Mouse (Mus musculus) embryonic facial prominence, embryonic 11.5 days (tissue): ENCODE data around the gene Uvrag. TPM values are rescaled to one million over a fixed set of nuclear protein-coding genes. Genes with fewer than 3 reads are reported as not detected.

ENCODE experiments used
- ATAC-seq: fragments of 200-750 bp; cut with Nextera tagmentation; replicated peaks from 2 replicates; pipeline ENCODE4 v1.8.0; 2017; ENCODE audit warnings: low read depth; ENCODE audit not compliant: insufficient number of reproducible peaks, low FRiP score, low TSS enrichment
- DNase-seq: peaks from one replicate; pipeline ENCODE4 v3.0.0-alpha.2; 2015; ENCODE audit warnings: low spot score
- H3K27ac ChIP-seq: fragments of 300-500 bp; sonication (generic); replicated peaks from 2 replicates; pipeline ENCODE4 v1.5.1; 2014; ENCODE audit warnings: mild to moderate bottlenecking, low read depth, low read length, control low read depth
- H3K27me3 ChIP-seq: fragments of 300-500 bp; sonication (generic); 2 replicates; pipeline ENCODE4 v1.6.1; 2014; ENCODE audit warnings: mild to moderate bottlenecking, low read length, moderate library complexity, mixed read lengths; ENCODE audit not compliant: control insufficient read depth, insufficient read depth
- H3K36me3 ChIP-seq: fragments of 300-500 bp; sonication (generic); replicated peaks from 2 replicates; pipeline ENCODE4 v1.6.1; 2014; ENCODE audit warnings: low read depth, mild to moderate bottlenecking, low read length, moderate library complexity, mixed read lengths; ENCODE audit not compliant: control insufficient read depth, insufficient read depth
- H3K4me1 ChIP-seq: fragments of 300-500 bp; sonication (generic); 2 replicates; pipeline ENCODE4 v1.6.1; 2014; ENCODE audit warnings: low read length, mixed read lengths; ENCODE audit not compliant: control insufficient read depth, insufficient read depth
- H3K4me2 ChIP-seq: fragments of 300-500 bp; sonication (generic); 2 replicates; pipeline ENCODE4 v1.6.1; 2014; ENCODE audit warnings: low read depth, mild to moderate bottlenecking, control low read depth, low read length, moderate library complexity
- H3K4me3 ChIP-seq: fragments of 300-500 bp; sonication (generic); 2 replicates; pipeline ENCODE4 v1.5.1; 2014; ENCODE audit warnings: low read depth, low read length, control low read depth
- H3K9ac ChIP-seq: fragments of 300-500 bp; sonication (generic); replicated peaks from 2 replicates; pipeline ENCODE4 v1.6.1; 2014; ENCODE audit warnings: mild to moderate bottlenecking, control low read depth, low read length
- H3K9me3 ChIP-seq: fragments of 300-500 bp; sonication (generic); replicated peaks from 2 replicates; pipeline ENCODE4 v1.6.1; 2016; ENCODE audit warnings: mild to moderate bottlenecking, low read length, inconsistent platforms, mixed read lengths; ENCODE audit not compliant: control insufficient read depth
- WGBS: fragments of 180-500 bp; shearing (Covaris S2); extraction: QIAGEN DNeasy Blood & Tissue Kit; methylation state at CpG from one replicate; pipeline ENCODE4 v1.1.7; 2014; 5-methylcytosine and 5-hydroxymethylcytosine counted together
- polyA plus RNA-seq: library from polyadenylated mRNA; unstranded; fragments of >200 nt; fragmentation: Nextera tagmentation; extraction: Ambion mirVana; gene quantifications from 2 replicates; pipeline ENCODE4 v1.2.1, GENCODE M21; 2014

Gene Uvrag
- polyA plus RNA-seq, 1 experiment from 2014 or later, result 15.5 TPM

DNA sequence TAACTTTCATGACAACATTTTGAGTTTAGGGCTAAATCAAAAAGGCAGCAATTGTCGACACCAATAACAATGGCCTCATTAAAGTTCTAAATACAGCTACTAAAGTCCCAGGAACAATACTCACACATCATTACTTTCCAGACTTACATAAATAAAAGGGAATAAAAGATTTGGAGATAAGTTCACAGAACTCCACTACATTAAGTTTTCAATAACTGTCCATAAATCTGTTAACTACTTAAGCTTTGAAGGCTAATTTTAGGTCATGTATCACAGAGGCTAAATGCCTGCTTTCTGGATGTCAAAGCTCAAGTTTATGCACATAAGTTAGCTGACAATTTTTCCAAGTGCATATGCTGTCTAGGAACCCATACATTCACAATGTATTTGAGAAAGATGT is 184.3 kb downstream of the Uvrag start:
- no peaks in the 10 kb centered on the region; the same call in none of the 2 replicates for H3K4me1 ChIP-seq
- H3K9me3 ChIP-seq, result no peaks in the 10 kb centered on the region
- no peaks in the 10 kb centered on the region for H3K36me3 ChIP-seq
- H3K4me2 ChIP-seq, result no peak overlapping the region
- ATAC-seq (no peak), DNase-seq (no peak)
- H3K27me3 ChIP-seq, result no peaks in the 10 kb centered on the region
- H3K27ac ChIP-seq, result no peak overlapping the region
- H3K9ac ChIP-seq, result no peak overlapping the region
- WGBS, result 93% methylated on average over 1 of the region's 1 CpGs
- H3K4me3 ChIP-seq, result no peak overlapping the region

DNA sequence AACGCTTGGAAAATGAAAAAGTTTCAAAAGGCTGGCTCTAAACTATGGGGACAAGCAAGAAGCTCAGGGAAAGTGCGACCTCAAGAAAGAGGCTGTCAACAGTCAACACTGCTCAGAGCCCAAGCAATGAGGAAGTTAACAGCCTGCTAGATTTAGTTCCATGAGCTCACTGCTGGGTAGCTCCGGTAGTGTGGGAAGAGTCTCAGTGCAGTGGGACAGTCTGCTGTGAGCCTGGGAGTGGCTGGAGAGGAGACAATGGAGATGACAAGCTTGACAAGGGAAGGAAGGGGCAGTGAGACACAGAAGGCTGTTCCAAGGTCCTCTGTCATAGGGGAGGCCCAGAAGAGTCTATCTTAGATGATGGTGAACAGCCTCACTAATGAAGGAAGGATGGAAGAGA is 187.3 kb downstream of the Uvrag start:
- Histone ChIP-seq H3K9me3 (no peaks in the 10 kb centered on the region), H3K4me3 (no peak overlapping the region), H3K27ac (no peak overlapping the region), H3K4me2 (no peak overlapping the region), H3K27me3 (no peaks in the 10 kb centered on the region), H3K4me1 (no peaks in the 10 kb centered on the region; the same call in none of the 2 replicates), H3K9ac (no peak overlapping the region), H3K36me3 (no peaks in the 10 kb centered on the region)
- DNase-seq (no peak), ATAC-seq (no peak)
- WGBS, result 84% methylated on average over 3 of the region's 3 CpGs

DNA sequence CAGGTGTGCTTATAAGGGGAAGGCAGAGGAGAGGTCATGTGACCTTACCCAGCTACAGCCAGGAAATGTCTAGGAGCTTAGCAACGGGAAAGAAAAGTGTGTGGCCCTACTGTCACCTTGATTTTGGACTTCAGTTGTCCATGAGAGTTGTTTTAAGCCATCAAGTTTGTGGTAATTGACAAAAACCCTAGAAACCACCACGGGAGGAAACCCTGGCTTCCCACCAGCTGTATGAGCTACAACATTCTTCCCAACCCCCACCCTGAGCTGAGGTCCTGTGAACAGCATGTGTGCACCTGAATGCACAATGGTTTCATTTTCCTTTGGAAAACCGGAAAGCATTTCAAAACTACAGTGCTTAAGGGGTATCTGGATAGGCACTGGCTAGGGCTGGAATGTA is 196.0 kb downstream of the Uvrag start:
- 66% methylated on average over 3 of the region's 3 CpGs for WGBS
- ATAC-seq, result no peak

DNA sequence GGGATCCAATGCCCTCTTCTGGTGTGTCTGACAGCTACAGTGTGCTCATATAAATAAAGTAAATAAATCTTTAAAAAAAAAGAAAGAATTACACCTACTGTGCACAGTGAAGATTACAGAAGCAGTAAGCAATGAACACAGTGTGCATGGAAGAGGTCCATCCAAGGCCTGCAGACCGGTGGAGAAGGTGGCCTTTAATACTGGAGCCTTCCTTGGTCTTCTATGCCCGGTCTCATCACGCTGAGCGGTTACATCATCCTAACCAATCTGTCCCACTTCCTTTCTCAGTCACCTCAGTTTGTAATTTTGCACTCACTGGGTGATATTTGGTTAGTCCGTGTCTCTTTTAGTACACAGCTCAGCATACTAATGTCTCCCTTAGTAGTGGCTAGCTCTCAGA is 197.3 kb downstream of the Uvrag start:
- 95% methylated on average over 5 of the region's 5 CpGs for WGBS
- no peaks in the 10 kb centered on the region for H3K9me3 ChIP-seq
- no peaks in the 10 kb centered on the region for H3K4me1 ChIP-seq
- no peaks in the 10 kb centered on the region for H3K36me3 ChIP-seq
- no peak overlapping the region for H3K4me3 ChIP-seq
- DNase-seq, result no peak
- no peak overlapping the region for H3K9ac ChIP-seq
- H3K4me2 ChIP-seq, result no peak overlapping the region
- ATAC-seq, result no peak
- H3K27me3 ChIP-seq, result no peaks in the 10 kb centered on the region
- no peak overlapping the region for H3K27ac ChIP-seq

More for the DNA sequence above, 196.0 kb downstream of the Uvrag start:
- no peak for DNase-seq
- Histone ChIP-seq H3K4me1 (no peaks in the 10 kb centered on the region), H3K36me3 (no peaks in the 10 kb centered on the region), H3K9ac (no peak overlapping the region), H3K27ac (no peak overlapping the region), H3K27me3 (no peaks in the 10 kb centered on the region), H3K4me3 (no peak overlapping the region), H3K9me3 (no peaks in the 10 kb centered on the region), H3K4me2 (no peak overlapping the region)

DNA sequence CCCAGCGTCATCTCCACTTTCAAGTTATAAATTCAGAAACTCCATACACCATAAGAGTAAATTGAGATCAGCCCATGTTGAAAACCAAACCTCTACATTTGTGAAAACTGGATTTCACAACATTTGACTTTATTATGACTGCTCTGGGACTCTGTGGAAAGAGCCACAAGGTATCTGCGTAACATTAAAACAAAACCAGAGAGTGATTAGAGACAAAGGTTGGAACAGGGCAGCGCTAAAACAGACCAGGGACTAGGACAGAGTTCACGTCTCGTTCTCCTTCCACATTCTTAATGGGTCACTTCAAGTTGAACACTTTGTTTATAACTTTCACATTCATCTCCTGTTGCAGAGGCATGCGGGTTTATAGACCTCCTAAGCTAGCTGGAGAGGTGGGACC is 198.2 kb downstream of the Uvrag start:
- no peaks in the 10 kb centered on the region for H3K9me3 ChIP-seq
- no peaks in the 10 kb centered on the region for H3K27me3 ChIP-seq
- no peak overlapping the region for H3K27ac ChIP-seq
- no peaks in the 10 kb centered on the region for H3K4me1 ChIP-seq
- H3K9ac ChIP-seq, result no peak overlapping the region
- DNase-seq (no peak), ATAC-seq (no peak)
- WGBS, result 67% methylated on average over 6 of the region's 6 CpGs
- no peak overlapping the region for H3K4me2 ChIP-seq
- H3K36me3 ChIP-seq, result no peaks in the 10 kb centered on the region
- no peak overlapping the region for H3K4me3 ChIP-seq

DNA sequence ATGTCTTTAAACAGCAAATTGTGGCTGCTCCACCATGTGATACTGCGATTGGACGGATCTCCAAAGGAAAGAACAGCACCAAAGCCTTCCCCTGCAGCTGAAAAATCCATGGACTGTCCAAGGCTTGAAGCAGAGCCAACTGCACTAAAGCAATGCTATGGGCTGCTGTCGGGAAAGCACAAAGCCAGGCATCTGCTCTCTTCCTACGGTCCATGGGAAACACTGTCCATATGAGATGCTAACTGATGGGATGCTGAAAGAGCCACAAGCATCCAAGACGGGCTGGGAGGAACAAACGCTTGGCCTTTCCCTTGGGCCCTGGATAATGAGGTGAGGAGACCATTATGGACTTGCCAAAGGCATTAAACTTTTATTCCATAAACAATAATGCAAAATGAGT is 201.7 kb downstream of the Uvrag start:
- Histone ChIP-seq H3K27me3 (no peaks in the 10 kb centered on the region), H3K9ac (no peak overlapping the region), H3K9me3 (no peaks in the 10 kb centered on the region), H3K4me3 (no peak overlapping the region), H3K27ac (no peak overlapping the region), H3K4me1 (no peaks in the 10 kb centered on the region), H3K4me2 (no peak overlapping the region), H3K36me3 (no peaks in the 10 kb centered on the region)
- WGBS, result 93% methylated on average over 6 of the region's 6 CpGs
- DNase-seq (no peak), ATAC-seq (no peak)

DNA sequence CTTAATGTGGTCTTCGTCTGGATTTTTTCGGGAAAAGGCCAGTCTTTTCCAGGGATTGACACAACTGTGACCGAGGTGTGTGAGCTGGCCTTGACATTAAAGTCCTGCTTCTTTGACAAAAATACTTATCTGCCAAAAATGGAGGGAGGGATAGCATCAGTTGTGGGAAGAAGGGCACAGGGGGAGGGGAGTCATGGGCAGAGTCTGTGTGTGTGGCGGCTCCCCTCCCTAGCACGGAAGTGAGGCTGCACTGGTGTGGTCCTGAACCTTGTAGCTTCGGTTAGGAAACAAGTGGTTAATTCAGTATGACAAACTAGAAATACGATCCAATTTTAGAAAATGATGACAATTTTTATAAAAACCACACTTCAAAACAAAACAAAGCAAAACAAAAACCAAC is 202.3 kb downstream of the Uvrag start:
- WGBS, result 88% methylated on average over 7 of the region's 7 CpGs
- ATAC-seq, result no peak

DNA sequence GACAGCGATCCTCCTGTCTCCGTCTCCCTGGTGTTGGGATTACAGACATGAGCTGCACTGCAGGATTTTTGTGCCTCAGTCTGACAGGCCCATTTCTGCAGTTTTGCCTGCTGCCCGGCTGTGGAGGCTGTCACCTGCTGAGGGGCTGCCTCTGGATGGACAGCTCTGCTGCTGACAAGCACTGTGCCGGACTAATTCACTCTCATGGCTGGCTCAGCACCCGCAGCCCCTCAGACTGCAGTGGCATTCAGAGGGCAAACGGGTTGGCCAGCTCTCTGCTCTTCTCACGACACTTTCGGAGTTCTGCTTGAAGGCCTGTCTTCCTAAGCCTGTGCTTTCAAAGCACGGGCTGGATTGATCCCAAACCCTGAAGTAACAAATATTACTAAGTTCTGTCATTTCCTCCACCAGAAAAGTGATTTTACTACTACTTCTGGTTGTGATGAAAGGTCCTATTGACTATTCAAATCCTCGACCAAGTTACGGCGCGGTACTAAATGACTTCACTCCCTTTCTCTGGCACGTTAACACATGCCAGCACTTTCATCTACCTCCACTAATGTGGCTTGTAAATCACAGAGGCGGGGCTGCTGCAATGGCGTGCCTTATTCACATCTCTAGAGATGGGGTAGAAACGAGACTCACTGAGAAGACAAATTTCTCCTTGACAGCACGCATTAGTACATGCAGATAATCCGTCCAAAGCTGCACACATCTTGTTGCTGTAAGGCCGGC is 203.7 kb downstream of the Uvrag start:
- H3K27ac ChIP-seq, result no peak overlapping the region
- H3K4me3 ChIP-seq, result no peak overlapping the region
- ATAC-seq (no peak), DNase-seq (no peak)
- no peak overlapping the region for H3K4me2 ChIP-seq
- H3K9ac ChIP-seq, result no peak overlapping the region
- no peaks in the 10 kb centered on the region for H3K27me3 ChIP-seq
- H3K4me1 ChIP-seq, result no peaks in the 10 kb centered on the region
- WGBS, result 77% methylated on average over 20 of the region's 20 CpGs
- H3K36me3 ChIP-seq, result no peaks in the 10 kb centered on the region
- no peaks in the 10 kb centered on the region for H3K9me3 ChIP-seq

More for the DNA sequence above, 202.3 kb downstream of the Uvrag start:
- no peaks in the 10 kb centered on the region for H3K4me1 ChIP-seq
- no peak for DNase-seq
- H3K9me3 ChIP-seq, result no peaks in the 10 kb centered on the region
- H3K27ac ChIP-seq, result no peak overlapping the region
- H3K27me3 ChIP-seq, result no peaks in the 10 kb centered on the region
- H3K36me3 ChIP-seq, result no peaks in the 10 kb centered on the region
- H3K4me2 ChIP-seq, result no peak overlapping the region
- H3K9ac ChIP-seq, result no peak overlapping the region
- no peak overlapping the region for H3K4me3 ChIP-seq
